Mouse (Mus musculus) stomach, postnatal 0 days (tissue): Measurements from ENCODE around the gene Hyal2.

Source experiments
- CTCF ChIP-seq: IDR thresholded peaks from 2 replicates; pipeline ENCODE4 v1.5.1; 2016; ENCODE audit warnings: antibody characterized with exemption, low read depth, mild to moderate bottlenecking, moderate library complexity
- EP300 ChIP-seq: optimal IDR thresholded peaks from 2 replicates; pipeline ENCODE3; 2016; ENCODE audit warnings: antibody characterized with exemption

- TF ChIP-seq CTCF (no peak), EP300 (no peak)
Measured at GRCm38 (mm10) chr9:107619546-107619879, 51.8 kb downstream of the Hyal2 start.
